Mouse (Mus musculus): ENCODE data around the gene Fermt1.

Fermt1 gene

GRCm38 (mm10) chr2:132860435-132860834 lies 85.3 kb downstream of the Fermt1 start:
- no peak for DNase-seq (ENCODE audit: low spot score)

- no peak for DNase-seq (ENCODE audit: low spot score)
Observed at GRCm38 (mm10) chr2:132856333-132856732, 89.4 kb downstream of the Fermt1 start.

All from urinary bladder, postnatal 10 days (tissue).